Mouse (Mus musculus) kidney, postnatal 0 days (tissue): Measurements from ENCODE around the gene Gm765. TPM values are rescaled to one million over a fixed set of nuclear protein-coding genes. Genes with fewer than 3 reads are reported as not detected.

Source experiments
- ATAC-seq: fragments of 200-750 bp; cut with Nextera tagmentation; replicated peaks from 2 replicates; pipeline ENCODE4 v1.8.0; 2017; ENCODE audit warnings: low read depth, moderate number of reproducible peaks, moderate TSS enrichment, moderate library complexity; ENCODE audit not compliant: low FRiP score
- DNase-seq: peaks from one replicate; pipeline ENCODE4 v3.0.0-alpha.2; 2016; ENCODE audit warnings: low spot score
- H3K27ac ChIP-seq: fragments of 300-500 bp; sonication (generic); 2 replicates; pipeline ENCODE4 v1.5.1; 2014; ENCODE audit warnings: mild to moderate bottlenecking
- H3K27me3 ChIP-seq: fragments of 300-500 bp; sonication (generic); 2 replicates; pipeline ENCODE4 v1.6.1; 2014; ENCODE audit warnings: low read length, mixed read lengths; ENCODE audit not compliant: insufficient read depth
- H3K36me3 ChIP-seq: fragments of 300-500 bp; sonication (generic); 2 replicates; pipeline ENCODE4 v1.6.1; 2014; ENCODE audit warnings: low read length, mixed read lengths; ENCODE audit not compliant: insufficient read depth
- H3K4me1 ChIP-seq: fragments of 300-500 bp; sonication (generic); replicated peaks from 2 replicates; pipeline ENCODE4 v1.6.1; 2014; ENCODE audit warnings: antibody characterized with exemption, low read length, mixed read lengths; ENCODE audit not compliant: insufficient read depth
- H3K4me2 ChIP-seq: fragments of 300-500 bp; sonication (generic); 2 replicates; pipeline ENCODE4 v1.6.1; 2014; ENCODE audit warnings: mild to moderate bottlenecking, low read length, moderate library complexity, mixed read lengths
- H3K4me3 ChIP-seq: fragments of 300-500 bp; sonication (generic); replicated peaks from 2 replicates; pipeline ENCODE4 v1.5.1; 2014; ENCODE audit warnings: low read depth, low read length
- H3K9ac ChIP-seq: fragments of 300-500 bp; sonication (generic); 2 replicates; pipeline ENCODE4 v1.6.1; 2014; ENCODE audit warnings: low read depth, low read length
- H3K9me3 ChIP-seq: fragments of 300-500 bp; sonication (generic); replicated peaks from 2 replicates; pipeline ENCODE4 v1.6.1; 2016; ENCODE audit warnings: low read length, inconsistent platforms, mixed read lengths
- CTCF ChIP-seq: IDR thresholded peaks from 2 replicates; pipeline ENCODE4 v1.5.1; 2016; ENCODE audit warnings: antibody characterized with exemption, low read depth, mild to moderate bottlenecking, moderate library complexity
- WGBS: fragments of 180-500 bp; shearing (Covaris S2); extraction: QIAGEN DNeasy Blood & Tissue Kit; methylation state at CpG from one replicate; pipeline ENCODE4 v1.1.7; 2014; 5-methylcytosine and 5-hydroxymethylcytosine counted together
- polyA plus RNA-seq: library from polyadenylated mRNA; unstranded; fragments of >200 nt; fragmentation: Nextera tagmentation; extraction: Ambion mirVana; gene quantifications from 2 replicates; pipeline ENCODE4 v1.2.1, GENCODE M21; 2015

The Gm765 gene
- not detected in 2 replicates for polyA plus RNA-seq

DNA sequence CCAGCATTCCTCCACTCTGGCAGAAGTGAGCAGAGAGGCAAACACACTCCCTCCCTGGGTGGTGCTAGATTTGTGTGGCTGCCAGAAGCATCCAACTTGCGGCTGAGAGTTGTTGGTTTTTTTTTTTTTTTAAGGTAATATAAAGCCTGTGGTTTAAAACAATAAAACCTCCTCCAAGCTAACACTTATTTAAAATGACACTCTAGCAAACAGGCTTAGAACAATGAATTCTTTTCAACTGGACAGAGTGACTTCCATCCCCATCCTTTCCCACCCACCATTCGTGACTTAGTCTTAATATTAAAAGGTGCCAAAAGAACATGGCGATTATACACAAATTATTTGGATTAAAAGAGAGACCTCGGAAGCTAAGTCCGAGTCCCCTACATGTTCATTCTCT, at the start of gene Gm765:
Gene Gm765 (minus strand): TSS at position 101 of the 400 bp plus-strand sequence.
- no peak within 1 kb of the TSS for H3K4me2 ChIP-seq
- no peaks in the 10 kb centered on the region for H3K9me3 ChIP-seq
- no peak for TF ChIP-seq CTCF
- no peaks in the 10 kb centered on the region for H3K4me1 ChIP-seq
- ATAC-seq (no peak), DNase-seq (no peak)
- no peak within 1 kb of the TSS for H3K4me3 ChIP-seq
- H3K9ac ChIP-seq = no peak within 1 kb of the TSS
- WGBS = 70% methylated on average over 5 of the region's 5 CpGs
- no peaks in the 10 kb centered on the region for H3K27me3 ChIP-seq
- H3K36me3 ChIP-seq = no peaks in the 10 kb centered on the region
- H3K27ac ChIP-seq = no peak within 1 kb of the TSS

DNA sequence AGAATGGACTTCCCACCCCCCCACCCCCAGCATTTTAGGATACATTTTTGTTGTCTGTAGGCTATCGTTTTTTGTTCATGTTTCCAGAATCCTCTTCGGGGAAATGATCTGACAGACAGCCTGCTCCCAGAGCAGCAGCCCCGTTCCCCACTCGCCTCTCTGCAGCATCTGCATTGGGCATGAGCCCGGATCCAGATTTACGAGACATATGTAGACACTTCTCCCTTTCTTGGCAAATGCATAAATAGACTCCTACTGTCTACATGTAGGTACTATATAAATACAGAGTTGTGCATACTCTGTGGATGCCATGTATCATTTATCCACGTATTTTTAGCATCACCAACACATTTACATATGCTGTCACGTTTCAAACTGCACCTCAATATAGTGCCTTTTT, 42.9 kb upstream of the Gm765 start:
- Histone ChIP-seq H3K27me3 (no peaks in the 10 kb centered on the region), H3K4me3 (no peak overlapping the region), H3K4me1 (no peaks in the 10 kb centered on the region), H3K9ac (no peak overlapping the region), H3K9me3 (no peaks in the 10 kb centered on the region), H3K36me3 (no peaks in the 10 kb centered on the region), H3K4me2 (no peak overlapping the region), H3K27ac (no peak overlapping the region)
- WGBS = 77% methylated on average over 8 of the region's 8 CpGs
- no peak for TF ChIP-seq CTCF
- DNase-seq (no peak), ATAC-seq (no peak)

- H3K4me3 ChIP-seq = no peak overlapping the region
- H3K4me1 ChIP-seq = no peaks in the 10 kb centered on the region
- ATAC-seq (no peak), DNase-seq (no peak)
- no peaks in the 10 kb centered on the region for H3K9me3 ChIP-seq
- no peaks in the 10 kb centered on the region for H3K27me3 ChIP-seq
- no peak overlapping the region for H3K4me2 ChIP-seq
- TF ChIP-seq CTCF = no peak
- H3K36me3 ChIP-seq = no peaks in the 10 kb centered on the region
- H3K27ac ChIP-seq = no peak overlapping the region
- WGBS = 70% methylated on average over 8 of the region's 8 CpGs
- no peak overlapping the region for H3K9ac ChIP-seq
These were observed 41.9 kb upstream of the Gm765 start for GRCm38 (mm10) chr6:98384431-98384830.

DNA sequence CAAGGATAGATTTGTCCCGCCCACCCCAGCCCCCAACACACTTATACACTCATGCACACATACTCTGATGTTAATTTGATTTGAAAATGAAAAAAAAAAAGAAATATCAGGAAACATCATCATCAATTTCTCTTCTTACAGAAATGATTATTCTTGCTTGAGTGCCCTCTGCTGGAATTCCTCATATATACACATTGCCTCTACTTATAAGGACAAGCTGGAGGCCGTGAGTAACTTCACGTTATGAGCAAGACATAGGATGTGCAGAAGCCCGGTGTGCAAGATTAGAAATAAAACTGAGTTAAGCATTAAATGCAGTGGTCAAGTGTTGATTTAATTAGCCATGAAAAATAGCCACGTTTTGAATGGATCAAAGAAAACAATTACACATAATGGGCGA, 40.9 kb upstream of the Gm765 start:
- Histone ChIP-seq H3K4me2 (no peak overlapping the region), H3K9me3 (no peaks in the 10 kb centered on the region), H3K4me3 (no peak overlapping the region), H3K36me3 (no peaks in the 10 kb centered on the region), H3K27ac (no peak overlapping the region), H3K27me3 (no peaks in the 10 kb centered on the region), H3K4me1 (no peaks in the 10 kb centered on the region), H3K9ac (no peak overlapping the region)
- TF ChIP-seq CTCF = peak; percentile 77
- ATAC-seq (no peak), DNase-seq (peak; percentile 76)
- WGBS = 31% methylated on average over 6 of the region's 6 CpGs

- ATAC-seq = no peak
- Histone ChIP-seq H3K27ac (no peak overlapping the region), H3K27me3 (no peaks in the 10 kb centered on the region), H3K4me2 (no peak overlapping the region), H3K9ac (no peak overlapping the region), H3K9me3 (no peaks in the 10 kb centered on the region), H3K4me3 (no peak overlapping the region), H3K4me1 (no peaks in the 10 kb centered on the region), H3K36me3 (no peaks in the 10 kb centered on the region)
- no peak for TF ChIP-seq CTCF
- DNase-seq = no peak
- 79% methylated on average over 4 of the region's 4 CpGs for WGBS
These were observed 23.6 kb upstream of the Gm765 start for GRCm38 (mm10) chr6:98366199-98366598.

DNA sequence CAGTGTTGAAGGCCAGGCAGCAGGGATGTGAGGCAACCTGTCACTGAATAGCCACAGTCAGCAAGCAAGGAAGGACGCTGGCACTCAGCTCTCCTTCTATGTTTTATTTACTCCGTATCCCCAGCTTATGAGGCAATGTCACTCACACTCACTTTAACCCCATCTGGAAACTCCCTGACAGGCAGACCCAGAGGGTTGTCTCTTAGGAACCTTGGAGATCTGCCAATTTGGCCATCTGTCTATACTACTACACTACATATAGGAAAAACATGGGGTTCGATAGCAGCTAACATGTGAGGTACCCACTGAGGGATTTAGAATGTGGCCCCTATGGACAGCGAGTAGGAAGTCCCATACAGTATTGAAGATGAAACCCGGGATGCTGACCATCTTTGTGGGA, 12.7 kb upstream of the Gm765 start:
- 77% methylated on average over 5 of the region's 5 CpGs for WGBS

GRCm38 (mm10) chr6:98353285-98353684, 10.7 kb upstream of the Gm765 start:
- no peak overlapping the region for H3K27ac ChIP-seq
- WGBS = 93% methylated on average over 3 of the region's 3 CpGs
- no peaks in the 10 kb centered on the region for H3K4me1 ChIP-seq
- DNase-seq (no peak), ATAC-seq (no peak)
- H3K36me3 ChIP-seq = no peaks in the 10 kb centered on the region
- no peak overlapping the region for H3K4me2 ChIP-seq
- TF ChIP-seq CTCF = no peak
- H3K27me3 ChIP-seq = no peaks in the 10 kb centered on the region
- H3K9me3 ChIP-seq = no peaks in the 10 kb centered on the region
- H3K4me3 ChIP-seq = no peak overlapping the region
- no peak overlapping the region for H3K9ac ChIP-seq

More for the DNA sequence above, 12.7 kb upstream of the Gm765 start:
- no peak for DNase-seq
- no peaks in the 10 kb centered on the region for H3K4me1 ChIP-seq
- H3K27me3 ChIP-seq = no peaks in the 10 kb centered on the region
- H3K36me3 ChIP-seq = no peaks in the 10 kb centered on the region
- H3K27ac ChIP-seq = no peak overlapping the region
- TF ChIP-seq CTCF = no peak
- H3K9me3 ChIP-seq = no peaks in the 10 kb centered on the region
- H3K4me3 ChIP-seq = no peak overlapping the region
- ATAC-seq = no peak
- H3K4me2 ChIP-seq = no peak overlapping the region
- no peak overlapping the region for H3K9ac ChIP-seq
